In the genomic region with DNA sequence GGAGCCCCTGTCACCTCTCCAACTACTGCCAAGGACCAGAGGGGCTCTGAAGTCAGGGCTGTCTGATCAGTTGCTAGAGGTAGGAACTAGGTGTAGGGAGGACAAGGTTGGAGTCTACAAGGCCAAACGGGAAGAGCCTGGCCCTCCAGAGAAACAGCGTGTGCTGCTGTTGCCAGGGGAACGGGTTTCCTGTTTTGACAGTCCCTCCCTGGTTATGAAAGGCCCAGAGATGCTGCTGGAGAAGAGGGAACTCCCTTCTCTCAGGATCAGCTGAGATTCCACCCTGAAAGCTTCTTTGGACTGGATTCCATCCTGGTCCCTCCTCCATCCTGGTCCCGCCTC, we compare ENCODE assay signal across 9 mouse cellular contexts. TPM values are rescaled to one million over a fixed set of nuclear protein-coding genes. Genes with fewer than 3 reads are reported as not detected.
A peak's percentile ranks its signal among the peaks of the same experiment; 100 is the strongest.
DNase-seq lines count a peak whose midpoint lies in the region; ATAC-seq lines count a peak whose summit lies in the region.
"Had no signal": no experiment of that assay in that cellular context is flagged by ENCODE, and none has a peak within 500 bp of the region (broad histone marks: within the 10 kb centered on the region; RNA-seq: fewer than 3 reads in every experiment).

No protein-coding gene starts in this region.

- H3K4me2 ChIP-seq in kidney, embryonic 14.5 days (replicated peaks; ENCODE audit: low read depth, low read length) = no peak overlapping the region
- no peak overlapping the region for H3K4me2 ChIP-seq in midbrain, embryonic 13.5 days (replicated peaks)
- H3K4me2 ChIP-seq: limb, embryonic 13.5 days had no signal

- no peaks in the 10 kb centered on the region for H3K27me3 ChIP-seq in kidney, embryonic 14.5 days (ENCODE audit: control insufficient read depth, insufficient read depth, low read length)
- H3K27me3 ChIP-seq in midbrain, embryonic 13.5 days = no peaks in the 10 kb centered on the region
- H3K27me3 ChIP-seq: limb, embryonic 13.5 days had no signal

- 60% methylated on average over 4 of the region's 4 CpGs for WGBS in kidney, embryonic 14.5 days
- WGBS in midbrain, embryonic 13.5 days = 78% methylated on average over 4 of the region's 4 CpGs

- no peaks in the 10 kb centered on the region for H3K4me1 ChIP-seq in kidney, embryonic 14.5 days (ENCODE audit: control insufficient read depth, insufficient read depth, low read length)
- H3K4me1 ChIP-seq in midbrain, embryonic 13.5 days (replicated peaks) = peaks cover 7% of the 10 kb centered on the region; the same call in 1 of the 2 replicates
- H3K4me1 ChIP-seq: limb, embryonic 13.5 days had no signal

- H3K9ac ChIP-seq in kidney, embryonic 14.5 days (ENCODE audit: low read depth, low read length) = no peak overlapping the region
- no peak overlapping the region for H3K9ac ChIP-seq in midbrain, embryonic 13.5 days (replicated peaks)
- H3K9ac ChIP-seq: limb, embryonic 13.5 days had no signal

- H3K36me3 ChIP-seq in kidney, embryonic 14.5 days (ENCODE audit: control insufficient read depth, insufficient read depth, low read length) = peaks cover 18% of the 10 kb centered on the region; the same call in 1 of the 2 replicates
- peaks cover 59% of the 10 kb centered on the region for H3K36me3 ChIP-seq in midbrain, embryonic 13.5 days

- H3K4me3 ChIP-seq in kidney, embryonic 14.5 days (ENCODE audit: low read length) = no peak overlapping the region
- no peak overlapping the region for H3K4me3 ChIP-seq in midbrain, embryonic 13.5 days (replicated peaks)
- H3K4me3 ChIP-seq: limb, embryonic 13.5 days had no signal

- no peak overlapping the region for H3K27ac ChIP-seq in kidney, embryonic 14.5 days (ENCODE audit: low read depth, low read length)
- H3K27ac ChIP-seq in midbrain, embryonic 13.5 days = peak overlapping the region; percentile 62
- H3K27ac ChIP-seq: limb, embryonic 13.5 days had no signal

- ATAC-seq in kidney, embryonic 14.5 days (ENCODE audit: low FRiP score, low TSS enrichment) = peak; percentile 44; the same call in 1 of the 2 replicates
- no peak for ATAC-seq in midbrain, embryonic 13.5 days

- peak; percentile 58 for DNase-seq in cerebellum, adult 11-12 months
- no peak for DNase-seq in cerebellum, postnatal 4 days (ENCODE audit: low spot score in 2 of 2)
- DNase-seq in right cerebral cortex, adult 18-20 months = peak; percentile 69
- no peak for DNase-seq in right cerebral cortex, postnatal 4 days
- DNase-seq in liver = no peak
- no peak for DNase-seq in spleen, adult 18-20 months

- no peaks in the 10 kb centered on the region for H3K9me3 ChIP-seq in kidney, embryonic 14.5 days (ENCODE audit: control insufficient read depth, low read length)
- no peaks in the 10 kb centered on the region for H3K9me3 ChIP-seq in midbrain, embryonic 13.5 days
- H3K9me3 ChIP-seq: limb, embryonic 13.5 days had no signal

RNA-seq across cellular contexts. Expression of gene Apopt1, which starts 13.0 kb away (rescaled TPM):
- polyA plus RNA-seq in kidney, embryonic 14.5 days (2014; fragmentation: Nextera tagmentation; extraction: Ambion mirVana) = 63.1 and 63.4 TPM in 2 replicates
- 59.5 and 59.6 TPM in 2 replicates for polyA plus RNA-seq in midbrain, embryonic 13.5 days (2015; fragmentation: Nextera tagmentation; extraction: Ambion mirVana)

RNA-seq across cellular contexts. Expression of gene Bag5, which starts 13.0 kb away (rescaled TPM):
- polyA plus RNA-seq in kidney, embryonic 14.5 days (2014; fragmentation: Nextera tagmentation; extraction: Ambion mirVana) = 45.2 and 49.7 TPM in 2 replicates
- 63.9 and 68.2 TPM in 2 replicates for polyA plus RNA-seq in midbrain, embryonic 13.5 days (2015; fragmentation: Nextera tagmentation; extraction: Ambion mirVana)

RNA-seq across cellular contexts. Expression of gene Klc1, which starts 32.6 kb away (rescaled TPM):
- 76.4 and 91.6 TPM in 2 replicates for polyA plus RNA-seq in kidney, embryonic 14.5 days (2014; fragmentation: Nextera tagmentation; extraction: Ambion mirVana)
- 545 and 546 TPM in 2 replicates for polyA plus RNA-seq in midbrain, embryonic 13.5 days (2015; fragmentation: Nextera tagmentation; extraction: Ambion mirVana)

RNA-seq across cellular contexts. Expression of gene Trmt61a, which starts 48.2 kb away (rescaled TPM):
- polyA plus RNA-seq in kidney, embryonic 14.5 days (2014; fragmentation: Nextera tagmentation; extraction: Ambion mirVana) = 6.7 and 11.9 TPM in 2 replicates
- polyA plus RNA-seq in midbrain, embryonic 13.5 days (2015; fragmentation: Nextera tagmentation; extraction: Ambion mirVana) = 9.0 and 9.4 TPM in 2 replicates

RNA-seq across cellular contexts. Expression of gene Ckb, which starts 54.0 kb away (rescaled TPM):
- 81.5 and 88.5 TPM in 2 replicates for polyA plus RNA-seq in kidney, embryonic 14.5 days (2014; fragmentation: Nextera tagmentation; extraction: Ambion mirVana)
- 1,952 and 2,005 TPM in 2 replicates for polyA plus RNA-seq in midbrain, embryonic 13.5 days (2015; fragmentation: Nextera tagmentation; extraction: Ambion mirVana)

Comparison
In these comparisons a context has a peak if more than half of its experiments do, and no peak if none do; other contexts are left out.
1. DNase-seq: peak in cerebellum, adult 11-12 months (single experiment) and right cerebral cortex, adult 18-20 months (single experiment); none in cerebellum, postnatal 4 days (0 of 2), right cerebral cortex, postnatal 4 days (single experiment), liver (single experiment) and spleen, adult 18-20 months (0 of 2).